Mouse (Mus musculus) testis, adult 2 months (tissue): ENCODE measurements at regions not wholly inside any gene's neighbourhood (a gene's known extent, or its start where the extent isn't known, plus 50 kb on each side); places are given as distances from the start of the nearest gene placed in this dataset.

Experiments
- H3K27ac ChIP-seq: fragments of 200-500 bp; 2 replicates; pipeline ENCODE4 v1.5.1; 2012; ENCODE audit warnings: low read depth, low read length; ENCODE audit not compliant: control insufficient read depth, insufficient read depth
- H3K27me3 ChIP-seq: fragments of 200-500 bp; 2 replicates; pipeline ENCODE4 v1.6.1; 2012; ENCODE audit warnings: mild to moderate bottlenecking, low read length, moderate library complexity; ENCODE audit not compliant: control insufficient read depth, insufficient read depth
- H3K36me3 ChIP-seq: fragments of 200-500 bp; 2 replicates; pipeline ENCODE4 v1.6.1; 2012; ENCODE audit warnings: mild to moderate bottlenecking, low read length; ENCODE audit not compliant: control insufficient read depth, insufficient read depth
- H3K4me1 ChIP-seq: fragments of 200-500 bp; 2 replicates; pipeline ENCODE4 v1.6.1; 2012; ENCODE audit warnings: low read length; ENCODE audit not compliant: control insufficient read depth, insufficient read depth
- H3K4me3 ChIP-seq: fragments of 200-500 bp; 2 replicates; pipeline ENCODE4 v1.5.1; 2012; ENCODE audit warnings: low read depth, mild to moderate bottlenecking, low read length, moderate library complexity, mixed read lengths; ENCODE audit not compliant: control insufficient read depth
- CTCF ChIP-seq: fragments of 200-500 bp; IDR thresholded peaks from 2 replicates; pipeline ENCODE4 v1.5.1; 2012; ENCODE audit warnings: low read depth, mild to moderate bottlenecking, inconsistent platforms, low read length, moderate library complexity; ENCODE audit not compliant: control insufficient read depth, insufficient read depth, insufficient replicate concordance
- POLR2A ChIP-seq: fragments of 200-500 bp; IDR thresholded peaks from 2 replicates; pipeline ENCODE4 v1.6.1; 2012; ENCODE audit warnings: low read depth, mild to moderate bottlenecking, inconsistent platforms, low read length, moderate library complexity; ENCODE audit not compliant: control insufficient read depth

DNA sequence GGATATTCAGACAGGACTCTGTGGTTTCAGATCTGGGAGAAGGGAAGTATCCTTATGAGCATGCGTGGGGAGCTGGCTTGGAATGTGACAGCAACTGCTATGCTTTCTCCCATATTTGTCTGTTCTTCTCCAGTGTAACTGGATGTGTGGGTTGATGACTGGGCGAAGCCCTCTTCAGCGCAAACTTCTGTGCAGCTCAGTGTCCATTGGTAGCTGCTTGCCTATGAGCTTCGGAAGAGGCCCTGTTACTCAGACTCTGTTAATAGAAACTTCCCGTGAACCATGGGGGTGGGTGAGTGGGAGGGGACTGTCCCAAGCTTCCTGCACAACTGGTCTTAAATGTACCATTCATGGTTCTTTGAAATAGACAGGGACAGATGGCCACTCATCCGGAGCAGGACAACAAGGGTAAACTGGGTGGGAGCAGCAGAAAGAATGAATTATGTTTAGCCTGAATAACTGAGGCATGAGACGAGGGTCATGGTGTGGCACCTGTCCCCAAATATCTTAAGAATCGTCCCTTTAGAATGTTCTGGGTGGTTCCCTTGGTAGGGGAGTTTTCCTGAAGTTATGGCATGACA, 141.1 kb upstream of the Plxnc1 start:
- Histone ChIP-seq H3K36me3 (no peaks in the 10 kb centered on the region), H3K27ac (no peak overlapping the region), H3K4me1 (no peaks in the 10 kb centered on the region), H3K27me3 (no peaks in the 10 kb centered on the region), H3K4me3 (no peak overlapping the region)
- TF ChIP-seq CTCF (no peak), POLR2A (no peak)

DNA sequence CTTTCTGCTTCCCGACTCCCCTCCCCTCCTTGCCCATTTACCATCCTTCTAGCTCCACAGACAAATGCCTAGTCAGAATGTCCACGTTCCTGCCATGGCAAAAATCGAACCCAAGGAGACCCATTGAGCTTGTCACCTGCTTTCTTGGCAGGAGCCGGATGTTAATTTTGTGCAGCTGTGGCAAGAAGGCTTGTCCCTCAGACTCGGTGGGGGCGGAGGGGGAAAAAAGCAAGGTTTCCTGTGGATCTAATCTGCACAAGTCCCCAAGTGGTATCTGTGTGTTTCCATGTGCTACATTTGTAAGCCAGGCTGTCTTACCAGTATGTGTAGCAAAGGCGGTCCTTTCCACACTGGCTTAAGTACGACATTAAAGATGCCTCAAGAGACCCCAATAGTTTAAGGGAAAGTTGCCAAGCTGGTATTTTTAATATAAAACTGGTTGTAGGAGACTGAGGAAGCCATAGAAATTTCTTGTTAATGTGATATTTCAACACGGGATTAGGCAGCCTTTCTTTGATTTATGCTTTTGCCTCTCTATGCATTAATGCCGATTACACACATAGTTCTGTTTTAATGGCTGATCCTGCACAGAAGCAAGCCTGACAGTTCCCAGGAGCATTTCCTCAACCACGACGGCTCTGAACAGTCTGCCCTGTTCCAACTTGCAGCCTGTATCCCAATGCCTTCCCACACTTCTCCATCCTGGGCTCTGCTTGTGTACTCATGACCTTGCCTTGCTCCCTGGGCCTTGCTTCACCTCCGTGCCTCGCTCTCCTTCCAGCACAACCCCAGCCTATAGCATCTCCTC, 138.9 kb upstream of the Plxnc1 start:
- no peak for TF ChIP-seq CTCF
- TF ChIP-seq POLR2A = no peak
- Histone ChIP-seq H3K27ac (no peak overlapping the region), H3K4me1 (no peaks in the 10 kb centered on the region), H3K36me3 (no peaks in the 10 kb centered on the region), H3K4me3 (no peak overlapping the region), H3K27me3 (no peaks in the 10 kb centered on the region)

- no peak overlapping the region for H3K4me3 ChIP-seq
Observed at GRCm38 (mm10) chr10:95082634-95083033, 138.0 kb upstream of the Plxnc1 start.

GRCm38 (mm10) chr10:95079979-95080378, 135.3 kb upstream of the Plxnc1 start:
- no peaks in the 10 kb centered on the region for H3K36me3 ChIP-seq
- H3K4me1 ChIP-seq = no peaks in the 10 kb centered on the region
- no peaks in the 10 kb centered on the region for H3K27me3 ChIP-seq
- TF ChIP-seq POLR2A = no peak
- TF ChIP-seq CTCF = no peak
- no peak overlapping the region for H3K4me3 ChIP-seq
- H3K27ac ChIP-seq = no peak overlapping the region

More at GRCm38 (mm10) chr10:95082634-95083033, 138.0 kb upstream of the Plxnc1 start:
- H3K36me3 ChIP-seq = no peaks in the 10 kb centered on the region
- TF ChIP-seq POLR2A (no peak), CTCF (no peak)
- H3K4me1 ChIP-seq = no peaks in the 10 kb centered on the region
- H3K27me3 ChIP-seq = no peaks in the 10 kb centered on the region
- H3K27ac ChIP-seq = no peak overlapping the region

DNA sequence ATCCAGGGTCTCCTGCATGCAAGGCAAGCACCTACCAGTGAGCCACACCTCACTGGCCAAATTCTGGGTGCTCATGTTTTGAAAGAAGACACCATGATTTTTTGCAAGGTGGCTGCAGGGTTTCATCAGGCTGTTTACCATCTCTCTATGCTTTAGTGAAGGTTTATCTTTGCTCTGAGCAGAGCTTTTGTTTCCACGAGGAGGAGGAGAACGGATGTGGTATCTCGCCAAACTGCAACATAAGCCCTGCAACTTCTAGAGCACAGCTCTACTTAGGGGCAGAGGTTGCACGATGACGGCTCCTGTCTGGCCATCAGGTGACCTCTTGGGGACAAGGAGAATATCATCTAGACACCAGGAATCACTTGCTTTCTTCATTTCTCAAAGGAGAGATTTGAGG, 131.8 kb upstream of the Plxnc1 start:
- Histone ChIP-seq H3K27ac (no peak overlapping the region), H3K4me1 (no peaks in the 10 kb centered on the region), H3K36me3 (no peaks in the 10 kb centered on the region), H3K27me3 (no peaks in the 10 kb centered on the region), H3K4me3 (no peak overlapping the region)
- TF ChIP-seq POLR2A (no peak), CTCF (no peak)

GRCm38 (mm10) chr10:95075897-95076296, 131.3 kb upstream of the Plxnc1 start:
- Histone ChIP-seq H3K36me3 (no peaks in the 10 kb centered on the region), H3K27ac (no peak overlapping the region), H3K4me1 (no peaks in the 10 kb centered on the region), H3K4me3 (no peak overlapping the region), H3K27me3 (no peaks in the 10 kb centered on the region)
- TF ChIP-seq CTCF = no peak
- TF ChIP-seq POLR2A = no peak

- no peak for TF ChIP-seq POLR2A
- TF ChIP-seq CTCF = no peak
- no peak overlapping the region for H3K27ac ChIP-seq
- H3K4me3 ChIP-seq = no peak overlapping the region
- no peaks in the 10 kb centered on the region for H3K4me1 ChIP-seq
- no peaks in the 10 kb centered on the region for H3K36me3 ChIP-seq
- H3K27me3 ChIP-seq = no peaks in the 10 kb centered on the region
Observed at GRCm38 (mm10) chr10:95074959-95075590, 130.4 kb upstream of the Plxnc1 start.
